Mouse (Mus musculus) forebrain, postnatal 0 days (tissue): ENCODE measurements around the gene Bclaf1. TPM values are rescaled to one million over a fixed set of nuclear protein-coding genes. Genes with fewer than 3 reads are reported as not detected.
A peak's percentile ranks its signal among the peaks of the same experiment; 100 is the strongest.

Source experiments
- ATAC-seq: fragments of 200-750 bp; cut with Nextera tagmentation; 2 replicates; pipeline ENCODE4 v1.8.0; 2017; ENCODE audit warnings: mild to moderate bottlenecking, moderate library complexity
- DNase-seq: peaks from one replicate; pipeline ENCODE4 v3.0.0-alpha.2; 2015
- H3K27ac ChIP-seq: fragments of 300-500 bp; sonication (generic); 2 replicates; pipeline ENCODE4 v1.5.1; 2014; ENCODE audit warnings: low read depth, mild to moderate bottlenecking, antibody characterized with exemption, low read length, moderate library complexity, mixed read lengths
- H3K27me3 ChIP-seq: fragments of 300-500 bp; sonication (generic); 2 replicates; pipeline ENCODE4 v1.6.1; 2014; ENCODE audit warnings: mild to moderate bottlenecking, low read length, mixed read lengths; ENCODE audit not compliant: insufficient read depth
- H3K36me3 ChIP-seq: fragments of 300-500 bp; sonication (generic); 2 replicates; pipeline ENCODE4 v1.6.1; 2014; ENCODE audit warnings: mild to moderate bottlenecking, moderate library complexity; ENCODE audit not compliant: insufficient read depth
- H3K4me1 ChIP-seq: fragments of 300-500 bp; sonication (generic); 2 replicates; pipeline ENCODE4 v1.6.1; 2014; ENCODE audit warnings: antibody characterized with exemption; ENCODE audit not compliant: insufficient read depth
- H3K4me2 ChIP-seq: fragments of 300-500 bp; sonication (generic); 2 replicates; pipeline ENCODE4 v1.6.1; 2014; ENCODE audit warnings: low read depth, mild to moderate bottlenecking, moderate library complexity
- H3K4me3 ChIP-seq: fragments of 300-500 bp; sonication (generic); 2 replicates; pipeline ENCODE4 v1.5.1; 2014; ENCODE audit warnings: low read depth, low read length, mixed read lengths
- H3K9ac ChIP-seq: fragments of 300-500 bp; sonication (generic); 2 replicates; pipeline ENCODE4 v1.6.1; 2014; ENCODE audit warnings: mild to moderate bottlenecking
- H3K9me3 ChIP-seq: fragments of 300-500 bp; sonication (generic); 2 replicates; pipeline ENCODE4 v1.6.1; 2016; ENCODE audit warnings: low read length
- CTCF ChIP-seq: sonication (generic); IDR thresholded peaks from 2 replicates; pipeline ENCODE4 v1.5.1; 2016; ENCODE audit warnings: antibody characterized with exemption, control low read depth, low read depth
- WGBS: fragments of 180-500 bp; shearing (Covaris S2); extraction: QIAGEN DNeasy Blood & Tissue Kit; methylation state at CpG from one replicate; pipeline ENCODE4 v1.1.7; 2014; 5-methylcytosine and 5-hydroxymethylcytosine counted together
- polyA plus RNA-seq: library from polyadenylated mRNA; unstranded; fragments of >200 nt; fragmentation: Nextera tagmentation; extraction: Ambion mirVana; gene quantifications from 2 replicates; pipeline ENCODE4 v1.2.1, GENCODE M21; 2015
- total RNA-seq: library from RNA; depleted of rRNA; stranded (reverse); fragments of >200 nt; gene quantifications from 2 replicates; pipeline ENCODE4 v1.2.3, GENCODE M21; 2014

The Bclaf1 gene
- total and polyA plus RNA-seq, 2 experiments from 2014 or later = 101 to 178 TPM

DNA sequence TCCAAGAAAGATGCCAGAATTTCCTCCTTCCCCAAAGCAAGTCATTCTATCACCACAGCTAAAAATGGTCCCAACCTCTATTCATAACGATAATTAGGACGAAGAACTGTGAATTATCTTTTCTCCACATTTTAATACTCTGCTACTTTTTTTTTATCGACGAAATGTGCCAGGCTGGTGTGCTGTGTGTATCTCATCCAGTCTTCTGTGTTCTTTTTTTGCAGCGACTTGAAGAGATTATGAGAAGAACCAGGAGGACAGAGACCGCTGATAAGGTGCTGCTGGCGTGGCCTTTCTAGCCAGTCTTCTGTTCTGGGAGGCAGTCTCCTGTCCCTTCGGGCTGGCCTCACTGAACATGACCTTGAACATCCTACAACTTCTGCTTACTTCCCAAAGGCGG lies 38.2 kb upstream of the Bclaf1 start:
- H3K36me3 ChIP-seq = no peaks in the 10 kb centered on the region
- no peaks in the 10 kb centered on the region for H3K9me3 ChIP-seq
- WGBS = 90% methylated on average over 9 of the region's 9 CpGs
- ATAC-seq (no peak), DNase-seq (no peak)
- no peak overlapping the region for H3K4me2 ChIP-seq
- H3K4me1 ChIP-seq = no peaks in the 10 kb centered on the region
- H3K27ac ChIP-seq = no peak overlapping the region
- H3K4me3 ChIP-seq = no peak overlapping the region
- no peaks in the 10 kb centered on the region for H3K27me3 ChIP-seq
- no peak for TF ChIP-seq CTCF
- H3K9ac ChIP-seq = no peak overlapping the region

- no peak overlapping the region for H3K27ac ChIP-seq
- no peak overlapping the region for H3K4me2 ChIP-seq
- peaks cover 14% of the 10 kb centered on the region for H3K4me1 ChIP-seq
- no peak overlapping the region for H3K9ac ChIP-seq
- H3K4me3 ChIP-seq = no peak overlapping the region
- WGBS = 79% methylated on average over 2 of the region's 2 CpGs
- H3K36me3 ChIP-seq = no peaks in the 10 kb centered on the region
- DNase-seq (no peak), ATAC-seq (no peak)
- TF ChIP-seq CTCF = no peak
- no peaks in the 10 kb centered on the region for H3K27me3 ChIP-seq
- H3K9me3 ChIP-seq = no peaks in the 10 kb centered on the region
Observed at GRCm38 (mm10) chr10:20281456-20281855, 30.8 kb upstream of the Bclaf1 start.

GRCm38 (mm10) chr10:20285289-20285975 lies 26.8 kb upstream of the Bclaf1 start:
- H3K4me1 ChIP-seq = peaks cover 20% of the 10 kb centered on the region
- no peak overlapping the region for H3K4me3 ChIP-seq
- no peak overlapping the region for H3K4me2 ChIP-seq
- no peak for TF ChIP-seq CTCF
- H3K27me3 ChIP-seq = no peaks in the 10 kb centered on the region
- peak; percentile 93 for ATAC-seq
- peak overlapping the region; percentile 33 for H3K9ac ChIP-seq
- WGBS = 6% methylated on average over 10 of the region's 10 CpGs
- peak; percentile 74 for DNase-seq
- H3K27ac ChIP-seq = peak overlapping the region; percentile 74
- H3K9me3 ChIP-seq = no peaks in the 10 kb centered on the region
- H3K36me3 ChIP-seq = no peaks in the 10 kb centered on the region

- Histone ChIP-seq H3K36me3 (no peaks in the 10 kb centered on the region), H3K9me3 (no peaks in the 10 kb centered on the region), H3K4me3 (no peak overlapping the region), H3K27me3 (no peaks in the 10 kb centered on the region), H3K27ac (peak overlapping the region; percentile 74), H3K4me1 (peaks cover 20% of the 10 kb centered on the region), H3K9ac (peak overlapping the region; percentile 33; the same call in 1 of the 2 replicates), H3K4me2 (peak overlapping the region; percentile 10)
- WGBS = 18% methylated on average over 15 of the region's 15 CpGs
- DNase-seq (peak; percentile 70), ATAC-seq (peak; percentile 74)
- TF ChIP-seq CTCF = no peak
Observed at GRCm38 (mm10) chr10:20285994-20286836, 26.1 kb upstream of the Bclaf1 start.

GRCm38 (mm10) chr10:20287369-20287768 lies 24.9 kb upstream of the Bclaf1 start:
- Histone ChIP-seq H3K27ac (no peak overlapping the region), H3K9me3 (no peaks in the 10 kb centered on the region), H3K36me3 (no peaks in the 10 kb centered on the region), H3K27me3 (no peaks in the 10 kb centered on the region), H3K4me3 (no peak overlapping the region), H3K4me2 (no peak overlapping the region), H3K4me1 (peaks cover 20% of the 10 kb centered on the region), H3K9ac (no peak overlapping the region)
- no peak for ATAC-seq
- no peak for DNase-seq
- no peak for TF ChIP-seq CTCF
- WGBS = 49% methylated on average over 6 of the region's 6 CpGs

GRCm38 (mm10) chr10:20290467-20290883 lies 21.8 kb upstream of the Bclaf1 start:
- TF ChIP-seq CTCF = peak; percentile 89
- peak; percentile 38; the same call in 1 of the 2 replicates for ATAC-seq

GRCm38 (mm10) chr10:20295961-20296360 lies 16.3 kb upstream of the Bclaf1 start:
- H3K27me3 ChIP-seq = no peaks in the 10 kb centered on the region
- DNase-seq (no peak), ATAC-seq (no peak)
- TF ChIP-seq CTCF = 0 out of 2 replicates have a peak, but pooled peaks have one; percentile 13
- H3K4me2 ChIP-seq = no peak overlapping the region
- 70% methylated on average over 5 of the region's 5 CpGs for WGBS
- no peaks in the 10 kb centered on the region for H3K36me3 ChIP-seq
- H3K9me3 ChIP-seq = no peaks in the 10 kb centered on the region
- no peak overlapping the region for H3K27ac ChIP-seq
- H3K4me3 ChIP-seq = no peak overlapping the region
- no peak overlapping the region for H3K9ac ChIP-seq
- H3K4me1 ChIP-seq = no peaks in the 10 kb centered on the region

More at GRCm38 (mm10) chr10:20290467-20290883, 21.8 kb upstream of the Bclaf1 start:
- Histone ChIP-seq H3K9ac (peak overlapping the region; percentile 52), H3K27ac (0 out of 2 replicates have a peak overlapping the region, but pooled peaks have one; percentile 9), H3K4me1 (peaks cover 16% of the 10 kb centered on the region), H3K9me3 (no peaks in the 10 kb centered on the region), H3K27me3 (no peaks in the 10 kb centered on the region), H3K36me3 (no peaks in the 10 kb centered on the region), H3K4me2 (peak overlapping the region; percentile 62), H3K4me3 (peak overlapping the region; percentile 34)
- peak; percentile 89 for DNase-seq
- WGBS = 7% methylated on average over 11 of the region's 11 CpGs
